Mouse (Mus musculus) megakaryocyte-erythroid progenitor cell, adult 5-6 weeks (primary cell): ENCODE results near the gene Serpinf1. TPM values are rescaled to one million over a fixed set of nuclear protein-coding genes. Genes with fewer than 3 reads are reported as not detected.

Source experiments
- ATAC-seq: replicated peaks from 2 replicates; pipeline ENCODE4 v1.8.0; 2016; ENCODE audit warnings: mild to moderate bottlenecking, inconsistent platforms; ENCODE audit not compliant: severe bottlenecking, poor library complexity, low FRiP score, low TSS enrichment
- total RNA-seq, 2 experiments: library from RNA; stranded (forward) in 1 of 2; stranded (reverse) in 1 of 2; fragments of 200-1000, 215-1000 nt in 1 of 2; fragments of >200 nt in 1 of 2; fragmentation: Nextera tagmentation in 1 of 2; gene quantifications; 2 replicates each; pipeline ENCODE4 v1.2.3; 2014 to 2017

The Serpinf1 gene
- total RNA-seq, 2 experiments from 2014 or later, result 0.47 to 0.59 TPM

DNA sequence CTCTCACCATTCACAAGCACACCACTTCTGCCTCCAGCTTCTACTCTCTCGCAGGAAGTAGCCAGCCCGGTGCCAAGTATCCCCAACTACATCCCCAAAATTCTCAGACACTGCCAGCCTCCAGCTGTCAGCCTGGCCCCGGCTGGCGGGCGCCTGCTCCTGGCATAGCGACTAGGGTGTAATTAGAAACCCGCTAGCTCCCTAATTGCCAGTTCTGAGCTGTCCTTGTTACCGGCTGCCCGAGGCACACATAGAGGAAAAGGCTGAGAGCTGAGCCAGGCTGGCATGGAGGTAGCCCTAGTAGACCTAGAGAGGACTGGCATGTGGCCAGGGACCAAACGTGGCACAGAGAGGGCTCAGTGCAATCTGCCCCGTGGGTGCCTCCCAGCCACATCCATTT, 8.8 kb upstream of the Serpinf1 start:
- no peak for ATAC-seq

DNA sequence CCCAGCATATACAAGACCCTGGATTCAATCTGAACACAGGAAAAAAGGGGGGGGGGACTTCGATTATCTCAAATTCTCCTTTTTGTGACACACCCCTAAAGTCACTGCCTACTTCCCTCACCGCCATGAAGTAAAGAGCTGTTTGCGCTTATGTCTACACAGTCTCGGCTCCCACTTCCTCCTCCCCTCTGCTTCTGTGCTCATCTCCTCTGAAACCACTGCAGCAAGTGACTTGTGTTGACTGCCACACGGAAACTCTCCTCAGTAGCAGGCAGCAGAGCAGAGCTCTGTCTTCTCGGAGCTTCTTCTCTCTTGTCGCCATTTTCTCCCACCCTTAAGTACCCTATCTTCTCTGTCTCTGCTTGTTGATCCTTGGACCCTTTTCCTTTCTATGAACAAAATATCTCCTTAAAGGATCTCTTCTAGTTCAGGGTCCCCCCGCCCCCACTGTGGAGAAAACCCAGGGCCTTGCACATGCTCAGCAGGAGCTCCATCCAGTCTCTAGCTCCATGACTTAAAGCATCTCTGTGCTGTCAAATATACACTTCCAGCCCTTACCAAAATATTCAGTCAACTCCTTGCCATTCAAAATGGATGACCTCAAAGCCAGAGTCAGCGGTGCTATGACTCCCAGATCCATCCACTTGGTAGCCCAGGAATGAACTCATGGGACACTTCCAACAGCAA, 6.7 kb upstream of the Serpinf1 start:
- no peak for ATAC-seq

DNA sequence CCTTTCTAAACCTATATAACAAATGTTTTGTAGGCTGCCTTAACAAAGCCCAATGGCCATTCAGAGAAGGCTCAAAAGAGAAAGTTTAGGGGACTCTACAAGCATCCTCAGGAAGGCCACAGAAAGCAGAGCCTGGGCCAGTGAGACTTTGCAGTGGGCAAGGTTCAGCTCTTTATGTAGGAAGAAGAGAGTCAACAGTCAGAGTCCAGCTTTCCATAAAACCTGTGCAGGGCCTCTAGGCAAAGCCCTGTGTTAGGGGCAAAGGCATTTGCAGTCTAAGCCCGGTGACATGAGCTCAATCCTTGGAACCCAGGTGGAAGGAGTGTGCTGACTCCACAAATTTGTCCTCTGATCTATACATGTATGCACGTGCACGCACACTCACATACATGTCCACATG, 2.0 kb upstream of the Serpinf1 start:
- no peak for ATAC-seq

DNA sequence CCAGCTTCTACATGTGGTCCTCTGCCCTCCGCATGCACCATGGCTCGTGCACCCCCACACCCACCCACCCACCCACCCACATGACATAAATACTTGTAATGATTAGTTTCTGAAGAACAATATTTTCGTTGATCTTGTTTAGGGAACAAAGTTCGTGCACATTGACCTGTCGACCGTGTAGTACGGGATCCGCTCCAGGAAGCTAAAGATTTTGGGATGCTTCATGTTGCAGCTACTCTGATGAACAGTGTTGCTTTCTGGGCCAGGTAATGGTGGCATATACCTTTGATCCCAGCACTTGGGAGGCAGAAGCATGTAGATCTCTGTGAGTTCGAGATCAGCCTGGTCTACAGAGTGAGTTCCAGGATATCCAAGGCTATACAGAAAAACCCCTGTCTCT, 1.5 kb upstream of the Serpinf1 start:
- no peak for ATAC-seq

DNA sequence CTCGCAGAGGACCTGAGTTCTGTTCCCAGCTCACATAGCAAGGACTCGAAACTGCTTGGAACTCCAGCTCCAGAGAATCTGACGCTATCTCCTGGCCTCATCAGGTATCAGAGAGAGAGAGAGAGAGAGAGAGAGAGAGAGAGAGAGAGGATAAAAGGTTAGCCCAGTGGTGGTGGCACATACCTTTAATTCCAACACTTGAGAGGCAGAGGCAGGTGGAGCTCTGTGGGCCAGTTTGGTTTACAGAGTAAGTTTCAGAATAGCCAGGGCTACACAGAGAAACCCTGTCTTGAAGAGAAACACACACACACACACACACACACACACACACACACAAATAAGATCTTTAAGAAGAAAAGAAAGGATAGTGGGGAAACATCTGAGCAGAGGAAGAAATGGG, 590 bp upstream of the Serpinf1 start:
- ATAC-seq, result no peak

DNA sequence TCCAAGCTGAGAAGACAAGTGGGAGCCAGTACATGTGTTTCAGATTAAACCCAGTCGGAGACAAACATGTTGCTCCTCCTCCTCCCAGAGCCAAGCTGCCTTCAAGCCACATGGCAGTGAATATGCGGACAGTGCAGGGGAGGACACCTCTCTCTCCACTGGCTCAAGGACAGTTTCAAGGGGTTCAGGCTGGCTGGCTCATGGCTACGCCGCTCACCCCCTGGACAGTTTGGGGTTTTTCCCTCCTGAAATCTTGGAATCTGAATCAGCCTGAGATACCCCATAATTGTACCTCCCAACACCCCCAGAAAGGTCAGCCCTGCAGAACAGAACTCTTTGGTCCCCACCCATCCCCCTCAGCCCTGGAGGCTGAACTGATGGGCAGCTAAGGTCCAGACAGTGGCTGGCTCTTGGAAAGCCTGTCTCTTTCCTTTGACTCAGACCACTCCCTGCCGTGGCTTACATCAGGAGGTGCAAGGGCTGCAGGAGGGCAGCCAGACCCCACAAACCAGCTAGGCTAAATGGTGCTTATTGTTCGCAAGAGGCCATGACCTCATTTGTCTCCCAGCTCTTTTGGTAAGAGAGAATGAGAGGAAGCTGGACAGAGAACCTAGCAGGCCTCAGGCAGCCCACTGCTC, 1.0 kb downstream of the Serpinf1 start:
- no peak for ATAC-seq

DNA sequence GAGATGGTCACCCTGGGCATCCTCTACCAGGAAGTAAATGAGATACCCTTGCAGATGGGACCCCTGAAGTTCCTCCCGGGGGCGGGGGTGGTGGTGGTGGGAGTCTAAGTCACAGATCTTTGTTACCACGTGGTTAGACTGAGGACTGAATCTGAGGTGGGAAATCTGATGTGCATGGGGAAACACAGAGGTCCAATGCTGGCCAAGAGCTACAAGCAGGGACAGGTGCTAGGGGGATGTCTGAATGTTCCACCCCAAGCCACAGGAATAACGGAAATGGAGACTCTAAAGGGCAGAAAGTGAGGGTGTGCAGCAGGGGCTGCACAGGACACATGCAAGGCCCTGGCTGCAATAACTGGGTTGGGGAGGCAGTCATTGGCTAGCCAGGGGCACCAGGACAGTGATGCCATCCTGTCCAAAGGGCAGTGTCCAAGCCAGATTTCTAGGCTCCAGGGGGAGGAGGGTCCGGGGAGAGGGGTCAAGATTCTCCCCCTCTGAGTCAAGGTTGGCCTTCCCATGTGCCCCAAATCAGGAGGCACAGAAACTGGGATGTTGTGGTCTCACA, 1.6 kb downstream of the Serpinf1 start:
- ATAC-seq, result no peak

DNA sequence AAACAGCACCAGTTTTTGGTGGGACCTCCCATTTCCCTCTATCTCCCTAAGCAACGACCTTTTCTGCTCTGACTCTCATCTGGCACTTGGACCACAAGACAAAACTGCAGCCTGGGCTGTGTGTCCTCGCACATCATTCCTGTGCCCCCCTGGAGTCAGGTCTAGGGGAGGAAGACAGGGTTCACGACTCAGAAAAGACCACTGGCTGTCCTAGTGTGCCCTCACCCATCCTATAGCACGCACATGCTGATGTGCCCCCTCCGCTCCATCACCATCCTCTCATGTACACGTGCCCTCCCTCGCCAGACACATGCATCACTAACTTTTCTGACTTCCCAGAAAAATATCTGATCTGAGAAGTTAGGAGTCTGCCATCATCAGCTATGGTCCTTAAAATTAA, 2.5 kb downstream of the Serpinf1 start:
- no peak for ATAC-seq

DNA sequence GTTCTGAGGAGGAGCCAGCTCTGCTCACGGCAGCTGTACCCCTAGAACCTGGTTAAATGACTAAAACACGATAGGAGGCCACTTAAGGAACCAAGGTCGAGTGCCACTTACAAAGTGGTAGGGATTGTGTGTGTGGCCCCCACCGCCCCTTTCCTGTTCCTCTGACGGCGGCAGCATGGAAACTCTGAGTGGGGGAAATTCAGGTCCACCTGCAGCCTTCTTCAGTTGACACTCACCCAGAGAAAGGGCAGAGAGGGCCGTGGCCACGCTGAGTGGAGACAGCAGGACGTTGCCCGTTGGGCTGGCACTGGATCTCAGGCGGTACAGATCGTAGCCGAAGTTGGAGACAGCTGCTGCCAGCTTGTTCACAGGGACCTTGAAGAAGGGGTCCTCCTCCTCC, 6.5 kb downstream of the Serpinf1 start:
- no peak for ATAC-seq

DNA sequence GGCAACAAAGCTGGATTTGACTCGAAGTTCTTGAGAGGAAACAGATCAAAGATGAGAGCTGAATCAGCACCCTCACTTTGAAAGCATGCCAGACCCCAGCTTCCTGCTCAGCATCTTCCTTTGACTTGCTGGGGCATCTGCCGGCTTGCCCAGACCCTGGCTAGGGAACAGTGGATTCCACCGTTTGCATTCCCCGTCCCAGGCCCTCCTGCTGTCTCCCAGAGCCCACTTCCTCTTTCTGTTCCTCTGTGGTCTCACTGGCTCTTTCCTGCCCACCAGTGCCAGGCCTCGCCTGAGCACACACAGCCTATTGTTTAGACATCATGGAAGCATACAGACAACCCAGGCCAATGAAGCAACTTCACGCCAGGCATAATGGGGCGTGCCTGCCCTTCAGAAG, 7.4 kb downstream of the Serpinf1 start:
- ATAC-seq, result peak; percentile 15; the same call in 1 of the 2 replicates

DNA sequence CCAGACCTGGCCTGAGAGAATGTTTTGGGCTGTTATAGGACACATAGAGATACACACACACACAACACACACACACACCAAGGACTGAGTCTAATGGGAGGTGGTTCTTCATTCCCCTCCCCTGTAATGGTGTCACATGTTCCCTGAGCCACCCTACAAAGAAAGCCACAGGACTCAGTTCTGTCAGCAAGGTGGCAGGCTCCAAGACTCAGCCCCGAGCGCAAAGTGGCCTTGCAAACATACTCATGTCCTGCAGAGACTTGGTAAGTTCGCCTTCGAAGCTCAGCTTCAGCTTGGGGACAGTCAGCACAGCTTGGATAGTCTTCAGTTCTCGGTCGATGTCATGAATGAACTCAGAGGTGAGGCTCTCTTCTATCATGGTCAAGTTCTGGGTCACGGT, 11.9 kb downstream of the Serpinf1 start:
- no peak for ATAC-seq

DNA sequence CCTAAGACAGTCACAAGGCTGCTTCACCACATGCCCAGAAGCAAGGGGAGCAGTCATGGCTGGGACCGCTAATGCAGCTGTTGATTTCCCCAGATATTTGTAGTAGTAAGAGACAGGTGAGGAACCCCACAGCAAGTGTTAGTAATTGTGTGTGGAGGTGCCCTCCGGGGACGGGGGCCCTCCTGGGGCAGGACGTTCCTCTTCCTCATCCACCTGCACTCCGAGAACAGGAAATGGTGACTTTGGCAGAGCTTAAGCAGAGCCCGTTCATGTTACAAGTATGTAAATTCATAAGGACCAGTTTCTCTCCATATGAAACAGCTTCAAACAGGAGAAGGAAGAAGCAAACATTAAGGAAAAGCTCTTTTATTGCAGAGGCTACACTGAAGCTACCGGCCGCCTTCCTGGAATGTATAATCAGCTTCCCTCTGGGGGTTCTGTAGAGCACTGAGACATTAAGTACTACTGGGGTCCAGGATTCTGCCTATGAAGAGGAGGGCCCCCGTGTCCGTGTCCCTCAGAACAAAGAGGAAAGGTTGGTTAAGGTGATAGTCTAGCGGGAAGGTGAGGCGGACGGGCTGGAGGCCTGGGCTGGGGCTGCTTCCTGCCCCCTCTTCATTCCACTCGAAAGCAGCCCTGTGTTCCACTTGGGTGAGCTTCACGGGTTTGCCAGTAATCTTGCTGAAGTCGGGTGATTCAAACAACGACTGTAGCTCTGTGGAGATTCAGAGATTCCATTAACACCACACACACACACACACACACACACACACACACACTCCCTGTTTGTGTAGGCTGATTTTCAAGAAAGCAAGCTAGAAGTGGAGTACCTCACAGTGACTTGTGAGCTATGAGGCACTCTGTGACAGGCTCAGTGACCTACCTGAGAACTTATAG, 12.6 kb downstream of the Serpinf1 start:
- no peak for ATAC-seq

DNA sequence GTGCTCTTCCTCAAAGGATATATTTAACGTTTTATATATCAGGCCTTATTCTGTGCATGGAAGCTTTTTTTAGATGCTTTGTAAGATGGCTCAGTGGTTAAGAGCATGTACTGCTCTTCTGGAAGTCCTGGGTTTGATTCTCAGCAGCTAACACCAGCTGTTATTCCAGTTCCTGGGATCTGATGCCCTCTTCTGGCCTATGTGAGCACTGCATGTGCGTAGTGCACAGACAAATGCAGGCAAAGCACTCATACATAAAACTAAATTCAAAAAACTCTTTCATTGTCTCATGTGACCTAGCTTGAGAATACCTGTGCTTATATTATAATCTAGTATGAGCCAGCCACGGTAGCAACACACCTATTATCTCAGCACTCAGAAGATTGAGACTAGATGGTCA, 15.6 kb downstream of the Serpinf1 start:
- peak; percentile 58 for ATAC-seq

DNA sequence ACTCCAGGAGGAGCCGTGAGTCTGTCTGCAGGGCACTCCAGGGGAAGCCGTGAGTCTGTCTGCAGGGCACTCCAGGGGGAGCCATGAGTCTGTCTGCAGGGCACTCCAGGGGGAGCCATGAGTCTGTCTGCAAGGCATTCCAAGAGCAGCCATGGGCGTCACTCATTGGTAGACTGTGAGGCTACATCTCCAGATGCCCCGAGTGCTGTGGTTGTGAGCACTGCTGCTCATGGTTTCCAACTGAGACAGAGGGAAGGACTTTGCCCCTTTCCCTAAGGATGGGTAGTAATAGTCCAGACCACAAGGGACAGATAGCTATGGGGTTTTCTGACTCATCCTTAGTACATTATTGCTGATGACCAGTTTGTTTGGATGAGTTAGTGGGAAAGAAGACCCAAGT, 16.4 kb downstream of the Serpinf1 start:
- no peak for ATAC-seq

DNA sequence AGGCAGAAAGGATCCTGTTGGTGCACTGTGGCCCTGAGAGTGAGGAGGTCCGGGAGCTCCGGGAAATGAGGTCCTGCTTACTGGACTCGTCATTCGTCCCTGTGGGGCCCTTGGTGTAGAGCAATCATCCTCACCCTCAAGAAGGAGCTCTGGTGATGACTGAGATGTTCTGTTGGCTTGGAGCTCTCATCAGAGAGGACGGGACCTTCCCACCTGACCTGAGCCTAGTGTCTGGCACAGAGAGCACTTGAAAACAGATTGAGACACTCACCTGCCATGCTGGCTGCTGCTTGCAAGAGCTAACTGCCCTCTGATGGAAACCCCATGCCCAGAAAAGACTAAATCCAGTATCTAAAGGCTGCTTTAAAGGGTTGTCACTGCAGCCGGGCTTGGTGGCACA, 17.7 kb downstream of the Serpinf1 start:
- ATAC-seq, result no peak

DNA sequence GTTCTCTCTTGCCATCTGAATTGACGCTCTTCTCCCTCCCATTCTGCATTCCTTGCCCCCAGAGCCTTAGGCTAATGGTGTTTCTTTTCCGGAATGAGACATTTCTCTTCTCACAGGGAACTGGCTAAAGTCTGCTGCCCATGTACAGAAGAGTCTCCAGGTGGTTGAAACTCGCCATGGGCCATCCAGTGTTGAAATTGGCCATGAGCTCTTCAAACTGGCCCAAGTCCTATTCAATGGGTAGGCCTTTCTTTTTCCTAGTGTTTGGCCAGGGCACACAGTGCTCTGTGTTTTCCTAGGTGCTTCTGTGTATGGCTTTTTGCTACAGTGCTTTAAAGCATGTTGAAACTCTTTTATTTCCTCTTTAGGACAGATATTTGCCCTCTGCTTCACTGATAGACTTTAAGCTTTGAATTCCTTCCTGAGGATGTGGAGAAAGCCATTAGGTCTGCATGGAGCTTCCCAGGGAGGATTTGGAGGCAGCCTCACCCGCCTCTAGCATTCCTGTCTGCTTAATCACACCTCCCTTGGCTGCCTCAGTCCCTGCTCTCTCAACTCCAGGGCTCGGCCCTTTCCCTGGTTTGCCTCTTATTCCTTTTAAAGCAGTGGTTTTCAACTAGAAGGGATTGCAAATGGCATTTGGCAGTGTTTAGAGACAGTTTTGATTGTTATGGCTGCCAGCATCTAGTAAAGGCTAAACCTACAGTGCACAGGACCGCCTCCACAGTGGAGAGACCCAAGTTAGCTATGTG, 19.0 kb downstream of the Serpinf1 start:
- ATAC-seq, result no peak

DNA sequence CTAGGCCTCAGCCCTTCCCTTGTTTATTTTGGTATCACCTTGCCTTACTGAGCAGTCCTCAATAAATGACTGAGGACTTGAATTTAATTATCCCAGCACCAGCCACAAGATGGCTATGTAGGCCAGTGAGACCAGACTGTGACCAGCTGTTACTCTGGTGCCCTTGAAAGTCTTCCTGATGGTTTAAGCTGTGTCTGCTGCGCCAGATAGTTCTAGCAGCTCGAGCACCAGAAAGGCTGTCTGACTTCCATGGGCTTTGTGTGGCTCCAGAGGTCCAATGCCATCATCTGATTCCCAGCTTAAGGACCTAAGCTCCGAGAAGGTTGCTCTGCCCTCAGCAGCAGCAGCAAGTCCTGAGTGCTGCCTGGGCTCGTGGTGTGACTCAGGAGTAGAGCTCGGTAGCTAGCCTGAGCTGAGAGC, 20.2 kb downstream of the Serpinf1 start:
- peak; percentile 53 for ATAC-seq

DNA sequence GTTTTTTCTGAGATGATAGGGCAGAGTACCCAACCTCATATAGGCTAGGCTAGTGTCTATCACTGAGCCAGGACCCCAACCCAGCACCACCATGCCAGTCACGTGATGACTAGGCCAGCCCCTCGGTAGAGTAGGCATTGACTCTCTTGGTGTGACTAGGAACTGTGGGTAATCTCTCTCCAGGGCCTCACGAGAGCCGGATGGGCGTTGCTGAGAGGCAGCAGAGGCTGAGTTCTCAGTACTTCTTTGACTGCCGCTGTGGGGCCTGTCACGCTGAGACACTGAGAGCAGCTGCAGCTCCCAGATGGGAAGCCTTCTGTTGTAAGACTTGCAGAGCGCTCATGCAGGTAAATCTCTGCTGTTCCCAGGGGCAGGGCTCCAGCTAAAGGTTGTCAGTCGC, 22.4 kb downstream of the Serpinf1 start:
- no peak for ATAC-seq

DNA sequence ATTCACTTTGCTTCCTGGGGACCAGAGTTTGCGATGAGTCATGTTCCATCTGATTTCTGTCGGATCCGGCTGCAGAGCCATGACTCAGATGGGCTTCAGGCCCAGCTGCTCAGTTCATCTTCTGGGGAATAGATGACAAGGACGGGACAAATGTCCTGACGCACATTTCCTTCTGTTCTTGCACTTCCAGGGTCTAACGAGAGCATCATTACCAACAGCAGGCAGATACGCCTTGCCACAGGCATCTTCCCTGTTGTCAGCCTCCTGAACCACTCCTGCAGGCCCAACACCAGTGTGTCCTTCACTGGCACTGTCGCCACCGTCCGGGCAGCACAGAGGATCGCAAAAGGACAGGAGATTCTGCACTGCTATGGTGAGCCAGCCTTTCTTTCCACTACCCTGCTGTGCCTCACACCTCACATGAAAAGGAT, 23.1 kb downstream of the Serpinf1 start:
- ATAC-seq, result no peak
